Mouse (Mus musculus): ENCODE measurements around the gene Rpl27.
"Not testable (repeated sequence)": the region's sequence is repeated elsewhere in the genome, so short reads cannot be mapped to it uniquely, and the experiment has no call there.

Rpl27 gene

DNA sequence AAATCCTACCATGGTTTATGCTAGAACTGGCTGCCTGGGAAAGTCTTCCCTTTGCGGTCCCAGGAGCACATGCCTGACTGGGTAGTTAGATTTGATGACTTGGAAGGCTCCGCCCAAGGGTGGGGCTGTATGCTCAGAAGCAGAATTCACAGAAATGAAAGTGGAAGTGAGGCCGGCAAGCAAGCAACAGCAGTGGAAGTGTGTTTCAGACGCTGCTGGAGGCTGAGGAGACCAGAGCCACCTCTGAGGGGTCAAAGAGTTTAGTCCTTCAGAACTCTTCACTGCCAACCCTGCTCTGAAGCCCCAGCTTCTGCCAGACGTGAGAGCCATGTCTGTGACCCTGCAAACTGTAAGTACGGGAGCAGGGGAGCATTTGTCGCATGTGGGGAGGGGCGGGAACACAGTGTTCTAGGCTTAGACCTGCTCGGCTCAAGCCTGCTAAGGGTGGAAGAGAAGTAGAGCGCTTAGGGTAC lies 6.2 kb downstream of the Rpl27 start, which contains the start of gene Ifi35:
Ifi35 (plus strand) TSS at position 134 of the 473 bp plus-strand sequence.
- no peak for DNase-seq (ENCODE audit: low spot score)

DNA sequence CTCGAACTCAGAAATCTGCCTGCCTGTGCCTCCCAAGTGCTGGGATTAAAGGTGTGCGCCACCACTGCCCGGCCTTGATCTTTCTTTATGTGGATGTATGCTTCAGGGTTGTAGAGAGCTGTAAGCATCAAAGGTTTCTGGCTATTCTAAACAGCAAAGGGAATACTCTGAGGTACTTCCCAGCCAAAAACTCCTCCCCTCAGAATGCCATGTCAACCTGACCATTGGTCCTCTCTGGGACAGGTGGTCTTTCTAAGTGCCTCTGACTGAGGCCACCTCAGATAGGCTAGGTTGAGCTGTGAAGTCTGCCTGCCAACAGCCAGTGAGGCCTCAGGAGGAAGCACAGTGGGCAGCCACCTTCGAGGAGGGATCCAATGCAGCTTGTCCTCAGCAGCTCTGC lies 6.8 kb downstream of the Rpl27 start:
- DNase-seq (ENCODE audit: low spot score) = no peak

DNA sequence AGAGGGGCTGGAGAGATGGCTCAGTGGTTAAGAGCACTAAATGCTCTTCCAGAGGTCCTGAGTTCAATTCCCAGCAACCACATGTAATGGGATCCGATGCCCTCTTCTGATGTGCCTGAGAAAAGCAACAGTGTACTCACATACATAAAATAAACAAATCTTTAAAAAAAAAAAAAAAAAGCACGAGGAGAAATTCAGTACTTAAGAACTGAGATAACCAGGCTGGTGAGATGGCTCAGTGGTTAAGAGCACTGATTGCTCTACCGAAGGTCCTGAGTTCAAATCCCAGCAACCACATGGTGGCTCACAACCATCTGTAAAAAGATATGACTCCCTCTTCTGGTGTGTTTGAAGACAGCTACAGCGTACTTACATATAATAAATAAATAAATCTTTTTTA lies 7.5 kb downstream of the Rpl27 start:
- DNase-seq (ENCODE audit: low spot score) = not testable (repeated sequence)

DNA sequence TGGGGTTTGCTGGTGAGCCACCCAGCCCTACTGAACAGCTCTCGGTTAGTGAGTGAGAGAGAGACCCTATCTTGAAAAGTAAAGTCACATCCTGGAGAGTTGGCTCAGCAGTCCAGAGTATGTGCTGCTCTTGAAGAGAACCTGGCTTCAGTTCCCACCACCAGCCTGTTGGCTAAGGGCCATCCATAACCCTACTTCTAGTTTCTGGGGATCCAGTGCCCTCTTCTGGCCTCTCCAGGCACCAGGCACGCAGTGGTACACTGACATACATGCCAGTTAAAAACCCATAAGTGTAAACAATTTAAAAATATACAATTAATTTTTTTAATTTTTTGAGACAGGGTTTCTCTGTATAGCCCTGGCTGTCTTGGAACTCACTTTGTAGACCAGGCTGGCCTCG lies 8.3 kb downstream of the Rpl27 start:
- no peak for DNase-seq (ENCODE audit: low spot score)

DNA sequence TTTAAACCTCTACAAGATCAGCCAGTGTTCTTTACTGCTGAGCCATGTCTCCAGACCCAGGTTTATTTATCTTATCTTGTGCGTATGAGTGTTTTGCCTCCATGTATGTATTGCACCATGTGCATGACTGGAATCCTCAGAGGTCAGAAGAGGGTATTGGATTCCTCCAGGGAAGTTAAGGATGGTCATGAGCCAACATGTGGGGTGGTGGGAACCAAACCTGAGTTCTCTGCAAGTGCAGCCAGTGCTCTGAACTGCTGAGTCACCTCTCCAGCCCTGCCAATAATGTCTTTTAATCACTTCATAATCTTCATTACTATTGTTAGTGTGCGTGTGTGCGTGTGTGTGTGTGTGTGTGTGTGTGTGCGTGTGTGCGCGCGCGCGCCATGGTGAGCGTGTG lies 9.4 kb downstream of the Rpl27 start:
- DNase-seq (ENCODE audit: low spot score) = no peak

DNA sequence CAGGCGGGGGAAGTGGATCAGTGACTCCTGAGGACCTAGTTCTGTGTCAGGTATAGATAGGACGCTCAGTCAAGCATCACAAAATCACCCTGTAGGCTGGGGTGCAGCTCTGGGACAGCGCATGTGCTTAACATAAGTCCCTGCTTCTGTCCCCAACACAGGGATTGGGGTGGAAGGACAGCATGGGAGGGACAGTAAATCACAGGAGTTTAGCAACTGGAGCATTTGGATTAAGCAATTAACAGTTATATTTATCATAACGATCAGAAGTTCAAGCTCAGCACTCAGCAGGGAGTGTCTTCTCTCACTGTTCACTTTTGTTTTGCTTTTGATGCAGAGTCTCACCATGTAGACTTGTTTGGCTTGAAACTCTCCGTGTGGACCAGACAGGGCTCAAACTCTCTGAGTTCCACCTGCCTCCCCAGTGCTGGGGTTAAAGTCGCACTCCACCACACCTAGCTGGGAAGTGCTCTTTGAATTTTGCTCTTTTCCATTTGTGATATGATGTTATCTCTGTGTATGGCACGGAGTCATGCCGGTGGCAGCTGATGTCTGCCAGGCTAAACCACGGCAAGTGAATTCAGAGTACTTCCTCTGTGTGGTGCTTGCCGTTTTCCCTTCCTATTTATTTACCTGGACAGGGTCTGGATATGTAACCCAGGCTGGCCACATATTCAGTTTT lies 10.1 kb downstream of the Rpl27 start:
- no peak for DNase-seq (ENCODE audit: low spot score)

DNA sequence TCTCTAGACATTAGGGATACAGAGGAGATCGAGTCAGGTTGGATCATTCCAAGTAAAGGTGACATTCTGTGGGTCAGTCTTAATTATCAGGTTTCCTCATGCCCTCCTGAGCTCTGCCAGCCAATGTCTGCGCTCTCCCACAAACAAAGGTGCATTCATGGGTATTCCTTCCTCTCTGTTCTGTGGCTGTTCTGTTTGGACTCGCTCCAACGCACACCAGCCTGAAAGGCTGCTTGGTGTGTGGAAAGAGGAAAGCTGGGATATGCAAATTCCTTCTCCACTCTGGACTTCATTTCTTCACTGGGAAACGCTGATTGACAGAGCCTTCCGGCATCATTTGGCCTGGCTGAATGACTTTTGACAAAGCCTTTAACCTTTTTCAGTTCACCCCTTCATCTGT lies 12.6 kb downstream of the Rpl27 start:
- DNase-seq (ENCODE audit: low spot score) = no peak

DNA sequence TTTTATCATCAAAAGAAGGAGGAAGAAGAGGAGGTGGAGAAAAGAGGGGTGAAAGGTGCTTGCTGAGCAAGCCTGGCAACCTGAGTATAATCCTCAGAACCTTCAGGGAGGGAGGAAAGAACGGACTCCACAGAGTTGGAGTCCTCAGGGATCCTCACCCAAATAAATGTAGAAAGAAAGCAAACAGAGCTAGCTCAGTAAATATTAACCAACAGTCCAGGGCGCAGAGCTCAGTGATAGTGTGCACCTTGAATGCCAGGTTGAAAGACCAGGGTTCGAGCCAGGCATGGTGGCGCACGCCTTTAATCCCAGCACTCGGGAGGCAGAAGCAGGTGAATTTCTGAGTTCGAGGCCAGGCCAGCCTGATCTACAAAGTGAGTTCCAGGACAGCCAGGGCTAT lies 13.5 kb downstream of the Rpl27 start:
- DNase-seq (ENCODE audit: low spot score) = no peak

DNA sequence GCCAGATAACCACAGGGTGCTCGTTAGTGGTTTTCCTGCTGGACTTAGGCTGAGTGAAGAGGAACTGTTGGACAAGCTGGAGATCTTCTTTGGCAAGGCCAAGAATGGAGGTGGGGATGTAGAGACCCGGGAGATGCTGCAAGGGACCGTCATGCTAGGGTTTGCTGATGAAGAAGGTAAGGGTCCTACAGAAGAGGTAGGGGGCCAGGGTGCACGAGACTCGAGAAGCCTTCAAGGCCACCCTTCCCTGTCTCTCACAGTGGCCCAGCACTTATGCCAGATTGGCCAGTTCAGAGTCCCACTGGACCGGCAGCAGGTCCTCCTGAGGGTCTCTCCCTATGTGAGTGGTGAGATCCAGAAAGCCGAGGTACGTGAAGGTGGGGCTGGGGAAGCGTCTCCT lies 15.5 kb downstream of the Rpl27 start:
- DNase-seq (ENCODE audit: low spot score) = no peak

DNA sequence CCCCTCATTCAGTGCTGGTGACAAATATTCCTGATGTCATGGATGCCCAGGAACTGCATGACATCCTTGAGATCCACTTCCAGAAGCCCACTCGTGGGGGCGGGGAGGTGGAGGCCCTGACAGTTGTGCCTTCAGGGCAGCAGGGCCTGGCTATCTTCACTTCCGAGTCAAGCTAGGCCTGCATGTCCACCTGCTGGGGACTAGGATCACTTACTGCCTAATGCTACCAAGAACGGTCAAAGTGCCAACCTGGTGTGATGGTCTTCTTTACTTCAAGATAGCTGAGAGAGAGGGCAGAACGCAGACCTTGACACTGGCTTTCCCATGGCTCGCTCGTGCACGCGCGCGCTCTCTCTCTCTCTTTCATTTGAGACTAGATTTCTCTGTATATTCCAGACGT lies 16.1 kb downstream of the Rpl27 start:
- no peak for DNase-seq (ENCODE audit: low spot score)

DNA sequence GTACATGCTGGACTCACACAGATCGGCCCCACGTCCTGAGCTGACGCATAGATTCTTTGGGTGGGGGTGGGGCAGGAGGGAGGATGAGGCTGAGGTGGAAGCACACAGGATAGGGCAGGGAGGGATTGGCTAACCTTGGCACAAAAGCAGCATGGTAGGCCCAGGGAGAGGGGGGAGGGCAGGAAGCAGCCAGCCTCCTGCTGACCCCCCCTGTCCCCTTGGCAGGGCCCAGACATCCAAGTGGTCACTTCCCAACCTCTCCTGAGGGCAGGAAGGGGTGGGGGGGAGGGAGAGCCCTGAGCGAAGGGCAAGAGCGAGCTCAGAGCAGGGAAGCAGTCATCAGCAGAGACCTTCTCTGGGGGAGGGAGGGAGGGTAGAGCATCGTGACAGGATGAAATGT lies 17.6 kb downstream of the Rpl27 start:
- DNase-seq (ENCODE audit: low spot score) = no peak

DNA sequence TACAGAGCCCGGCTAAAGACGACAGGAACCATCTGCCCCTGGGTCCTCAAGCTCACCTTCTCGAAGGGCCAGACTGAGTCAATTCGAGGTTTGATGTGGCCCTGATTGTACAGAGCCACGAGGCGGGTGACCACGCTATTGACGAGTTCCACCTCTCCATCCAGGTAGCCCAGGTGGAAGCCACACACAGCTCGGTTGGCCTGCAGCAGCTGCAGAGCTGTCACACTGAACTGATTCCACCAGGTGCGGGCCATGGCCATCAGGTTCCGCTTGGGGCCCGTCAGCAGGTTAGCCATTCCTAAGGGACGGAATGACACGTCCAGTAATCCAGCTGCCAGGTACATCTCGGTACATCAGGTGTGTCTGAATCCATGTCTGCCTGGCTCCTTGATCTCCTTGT lies 18.2 kb downstream of the Rpl27 start:
- no peak for DNase-seq (ENCODE audit: low spot score)

DNA sequence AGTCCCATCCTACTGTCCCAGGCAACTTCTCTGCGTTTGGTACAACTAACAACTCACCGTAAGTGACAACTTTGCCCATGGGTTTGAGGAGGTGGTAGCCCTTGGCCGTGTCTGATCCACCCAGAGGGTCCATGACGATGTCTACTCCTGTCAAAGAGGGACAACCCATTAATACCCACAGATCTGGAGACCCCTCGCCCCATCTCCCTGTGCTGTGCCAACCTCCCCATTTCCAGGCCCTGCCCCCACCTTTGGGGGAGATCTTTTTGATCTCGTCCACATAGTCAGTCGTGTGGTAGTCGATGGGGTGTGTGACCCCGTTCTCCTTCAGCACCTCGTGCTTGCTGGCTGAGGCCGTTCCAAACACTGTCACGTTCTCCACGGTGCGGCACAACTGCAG lies 20.0 kb downstream of the Rpl27 start:
- no peak for DNase-seq (ENCODE audit: low spot score)

DNA sequence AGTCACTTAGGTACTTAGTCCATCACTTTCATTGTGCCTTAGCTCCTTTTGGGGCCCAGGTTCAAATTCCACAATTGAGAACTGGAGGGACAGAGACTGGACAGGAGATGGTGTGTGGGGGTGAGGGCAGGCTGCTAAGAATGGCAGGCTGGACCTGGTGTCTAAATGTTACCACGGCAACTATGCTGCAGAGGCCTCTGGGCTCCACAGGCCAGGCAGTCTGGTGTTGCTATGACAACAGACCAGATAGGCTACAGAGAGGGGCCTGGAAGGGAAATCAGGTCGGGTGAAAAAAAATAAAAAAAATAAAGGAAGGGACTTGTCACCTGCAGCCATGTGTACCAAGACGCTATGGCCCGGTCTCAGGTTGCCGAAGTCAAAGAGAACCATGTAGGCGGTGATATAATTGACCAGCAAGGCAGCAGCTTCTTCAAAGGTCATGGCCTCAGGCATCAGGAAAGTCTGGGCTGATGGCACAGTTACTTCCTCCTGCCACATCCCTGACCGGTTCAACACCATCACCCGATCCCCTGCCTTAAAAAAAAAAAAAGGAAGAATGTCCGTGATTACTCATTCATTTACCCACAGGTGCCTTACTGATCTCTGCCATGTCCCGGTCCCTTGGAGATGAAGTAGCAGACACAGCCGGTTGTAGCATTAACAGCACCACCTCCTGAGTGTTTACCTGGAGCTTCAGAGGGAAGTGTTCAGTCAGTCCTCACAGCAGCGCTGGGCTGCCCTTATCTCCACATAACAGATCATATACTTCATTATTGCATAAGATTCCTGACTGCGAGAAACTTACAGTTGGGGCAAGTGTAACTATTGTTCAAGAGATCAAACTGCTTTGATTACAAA lies 20.7 kb downstream of the Rpl27 start:
- DNase-seq (ENCODE audit: low spot score) = no peak

DNA sequence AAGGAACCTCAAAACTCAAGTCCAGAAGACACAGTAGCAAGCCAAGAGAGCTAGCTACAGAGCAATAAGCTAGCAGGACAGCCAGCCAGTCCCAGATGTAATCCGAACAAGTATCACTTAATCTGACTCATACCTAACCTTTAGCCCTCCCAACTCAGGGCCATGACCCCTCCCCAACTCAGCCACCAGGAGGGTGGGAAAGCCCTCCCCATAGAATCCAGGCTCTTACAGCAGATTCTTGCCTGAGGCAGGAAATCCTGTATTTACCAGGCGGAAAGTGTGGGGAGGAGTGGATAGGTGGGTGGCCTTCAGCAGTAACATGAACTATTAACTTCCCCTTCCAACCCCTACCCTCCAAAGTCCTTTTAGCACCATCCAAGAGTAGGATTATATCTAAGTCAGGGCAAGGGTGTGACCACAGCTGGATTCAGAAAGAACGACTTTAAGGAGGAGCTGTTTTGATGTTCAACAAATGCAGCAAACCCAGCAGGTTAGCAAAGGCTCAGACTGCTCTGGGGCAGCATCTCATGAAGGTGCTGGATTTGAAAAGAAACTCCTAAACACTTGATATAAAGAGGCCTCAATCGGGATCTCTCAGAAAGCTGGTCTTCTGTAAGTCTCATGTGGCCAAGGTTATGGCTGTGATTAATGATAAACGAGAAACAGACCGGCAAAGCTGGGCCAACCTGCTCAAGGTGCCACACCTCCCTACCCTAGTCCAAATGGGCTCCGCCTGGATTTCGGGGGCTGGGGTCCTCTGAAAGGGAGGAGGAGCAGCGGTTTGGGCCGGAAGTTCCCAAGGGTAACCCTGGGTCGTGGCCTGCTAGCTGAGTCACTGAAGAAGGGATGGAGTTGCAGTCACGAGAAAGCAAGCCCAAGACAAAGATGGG lies 22.4 kb downstream of the Rpl27 start, which contains the start of gene Rnd2:
Rnd2 (plus strand) TSS at position 789 of the 890 bp plus-strand sequence.
- no peak for DNase-seq (ENCODE audit: low spot score)

DNA sequence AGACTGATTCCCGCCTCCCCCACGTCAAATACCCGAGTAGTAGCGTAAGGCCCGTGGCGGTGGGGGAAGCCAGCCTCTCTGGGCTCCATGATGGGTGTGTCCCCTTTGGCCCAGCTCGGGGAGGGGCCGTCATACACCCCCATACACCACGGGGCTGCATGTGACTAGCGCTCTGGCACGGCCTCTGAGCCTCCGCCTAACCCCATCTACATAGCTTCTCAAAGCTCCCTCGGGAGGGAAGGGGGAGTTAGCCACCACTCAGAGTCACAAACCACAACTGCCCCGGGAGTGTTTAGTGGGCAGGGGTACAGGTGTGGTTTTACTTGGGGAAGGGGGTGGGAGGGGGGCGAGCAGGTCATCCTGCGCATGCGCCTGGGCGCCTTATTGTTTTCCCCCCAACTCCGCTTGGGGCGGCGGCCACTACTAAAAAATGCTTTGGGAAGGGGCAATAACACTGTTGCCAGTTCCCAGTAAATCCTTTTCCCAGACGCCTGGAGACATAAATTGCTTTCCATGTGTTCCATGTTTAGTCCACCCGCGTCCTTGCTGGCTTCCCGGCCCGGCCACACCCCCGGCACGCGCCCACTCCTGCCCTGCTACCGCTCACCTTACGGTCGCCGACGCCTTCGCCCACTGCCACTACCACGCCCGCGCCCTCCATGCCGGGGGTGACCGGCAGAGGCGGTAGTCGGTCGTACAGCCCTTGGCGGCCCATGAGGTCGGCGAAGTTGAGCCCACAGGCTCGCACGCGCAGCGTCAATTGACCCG lies 23.2 kb downstream of the Rpl27 start:
- peak; percentile 57 for DNase-seq (ENCODE audit: low spot score)

DNA sequence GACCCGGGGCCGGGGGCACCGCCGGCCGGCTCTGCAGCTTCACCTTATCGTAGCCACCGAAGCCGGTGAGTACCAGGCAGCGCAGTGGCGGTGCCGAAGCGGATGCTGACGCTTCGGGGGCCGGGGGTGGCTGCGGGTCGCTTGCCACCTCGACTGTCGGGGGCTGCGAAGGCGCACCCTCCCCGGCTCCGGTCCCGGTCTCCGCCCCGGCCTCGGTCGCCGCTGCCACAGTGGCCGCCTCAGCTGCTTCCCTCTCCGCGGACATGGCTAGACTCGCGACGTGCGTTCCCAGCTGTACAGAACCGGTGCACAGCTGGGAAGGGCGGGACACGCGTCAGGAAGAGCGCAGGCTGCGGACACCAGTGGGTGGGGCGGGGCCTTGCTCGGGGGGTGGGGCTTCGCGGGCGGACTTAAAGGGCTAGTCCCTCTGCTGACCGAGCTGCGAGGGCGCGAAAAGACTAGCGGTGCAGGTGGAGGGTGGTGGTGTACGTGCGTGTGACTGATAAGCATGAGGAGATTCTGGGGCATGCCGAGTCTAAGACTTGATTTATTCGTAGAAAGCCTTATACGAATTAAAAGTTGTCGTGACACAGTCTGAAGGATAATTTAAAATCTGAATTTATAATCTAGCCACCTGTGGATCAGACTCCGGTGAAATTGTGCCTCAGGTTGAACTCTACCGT lies 23.9 kb downstream of the Rpl27 start, which contains the start of gene Vat1:
Vat1 (minus strand) TSS at position 362 of the 683 bp plus-strand sequence.
- DNase-seq (ENCODE audit: low spot score) = peak; percentile 47

DNA sequence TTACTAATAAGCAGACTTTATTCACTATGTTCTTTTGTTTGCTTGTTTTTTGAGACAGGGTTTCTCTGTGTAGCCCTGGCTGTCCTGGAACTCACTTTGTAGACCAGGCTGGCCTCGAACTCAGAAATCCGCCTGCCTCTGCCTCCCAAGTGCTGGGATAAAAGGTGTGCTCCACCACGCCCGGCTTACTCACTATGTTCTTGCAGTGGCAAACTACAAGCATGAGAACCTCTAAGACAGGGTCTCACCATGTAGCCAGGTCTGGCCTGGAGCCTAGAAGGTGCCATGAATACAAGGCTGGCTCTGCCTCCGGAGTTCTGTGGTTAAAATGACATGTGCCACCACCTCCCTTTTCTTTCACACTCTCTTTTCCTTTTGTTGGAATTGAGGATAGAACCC lies 24.5 kb downstream of the Rpl27 start:
- not testable (repeated sequence) for DNase-seq (ENCODE audit: low spot score)

DNA sequence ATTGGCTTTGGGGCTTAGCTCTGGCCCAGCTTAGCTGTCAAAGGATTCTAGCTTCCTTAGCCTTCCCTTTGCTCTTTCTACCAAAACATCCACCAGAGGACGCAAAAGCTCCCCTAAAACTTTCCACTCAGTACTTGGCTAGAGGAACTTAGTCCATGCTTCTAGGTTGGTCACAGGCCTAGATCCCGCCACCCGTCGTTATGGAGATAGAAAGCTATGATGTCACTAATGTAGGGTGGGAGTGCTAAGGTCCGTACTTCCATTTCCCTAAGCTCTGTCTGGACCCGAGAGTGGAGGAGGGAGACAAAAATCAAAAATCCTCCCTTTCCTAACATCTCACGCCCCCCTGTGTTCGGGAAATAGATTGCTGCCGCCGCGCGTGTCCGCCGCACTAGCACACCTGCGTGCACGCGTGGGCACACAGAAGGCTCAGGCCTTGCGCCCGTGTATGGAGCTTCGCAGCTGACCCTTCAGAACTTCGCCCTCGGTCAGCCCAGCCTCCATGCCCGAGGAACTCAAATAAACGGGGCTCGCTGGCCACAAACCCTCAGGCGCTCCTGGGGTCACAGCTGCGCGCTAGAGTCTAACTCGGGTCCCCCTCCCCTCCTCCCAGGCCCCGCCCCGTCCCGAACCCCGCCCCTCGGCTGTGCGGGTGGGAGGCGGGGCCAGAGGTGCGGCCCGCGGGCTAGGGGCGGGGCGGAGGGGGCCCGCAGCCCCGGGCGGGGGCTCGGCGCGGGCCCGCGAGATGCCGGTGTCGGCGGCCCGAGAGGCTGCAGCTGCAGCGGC lies 25.6 kb downstream of the Rpl27 start:
- DNase-seq (ENCODE audit: low spot score) = peak; percentile 49

DNA sequence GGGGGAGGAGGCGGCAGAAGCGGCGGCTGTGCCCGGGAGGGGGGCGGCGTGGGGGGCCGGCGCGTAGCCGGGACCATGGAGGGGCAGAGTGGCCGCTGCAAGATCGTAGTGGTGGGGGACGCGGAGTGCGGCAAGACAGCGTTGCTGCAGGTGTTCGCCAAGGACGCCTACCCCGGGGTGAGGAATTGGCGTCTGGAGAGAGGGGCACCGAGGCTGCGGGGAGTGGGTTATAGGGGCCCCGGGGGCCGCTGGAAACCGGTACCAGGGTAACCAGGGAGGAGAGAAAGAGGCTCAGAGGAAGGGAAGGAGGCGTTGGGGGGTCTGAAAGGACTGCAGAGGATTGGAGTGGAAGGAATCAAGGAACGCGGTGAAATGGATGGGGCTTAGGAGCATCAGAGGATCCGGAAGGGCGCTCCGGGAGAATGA lies 26.2 kb downstream of the Rpl27 start:
- peak; percentile 41 for DNase-seq (ENCODE audit: low spot score)

Data from ovary, postnatal 14 days (tissue).